Mouse (Mus musculus): ENCODE measurements around the gene Ctsd. TPM values are rescaled to one million over a fixed set of nuclear protein-coding genes. Genes with fewer than 3 reads are reported as not detected.

Gene Ctsd
- total RNA-seq, 2 experiments from 2014 or later, result 603 to 610 TPM

DNA sequence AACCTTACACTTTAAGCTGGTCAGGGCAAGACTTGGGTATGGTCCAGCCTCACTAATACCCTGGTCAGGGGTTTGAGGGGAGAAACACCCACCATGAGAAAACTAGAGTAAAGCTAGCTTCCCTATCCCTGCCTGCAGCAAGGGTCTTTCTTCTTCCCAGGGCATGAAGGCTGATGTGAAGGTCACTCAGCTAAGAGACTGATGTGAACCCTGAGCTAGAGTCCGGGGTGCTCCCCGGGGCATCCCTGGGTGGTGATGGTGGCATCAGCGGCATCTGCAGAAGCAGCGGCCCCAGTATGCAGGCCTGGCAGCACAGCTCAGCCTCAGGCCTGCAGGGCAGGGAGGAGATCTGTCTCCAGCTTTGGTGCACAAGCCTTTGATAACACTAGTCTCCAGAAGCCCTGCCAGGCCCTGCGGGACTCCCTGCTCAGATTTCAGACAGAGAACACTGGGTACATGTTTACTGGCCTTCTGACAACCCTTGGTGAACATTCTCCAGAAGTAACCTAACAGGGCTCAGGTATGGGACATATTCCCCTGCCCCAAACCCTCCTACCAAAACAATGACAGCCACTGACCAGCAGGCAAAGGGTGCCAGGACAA, 13.3 kb downstream of the Ctsd start:
- no peak for DNase-seq

DNA sequence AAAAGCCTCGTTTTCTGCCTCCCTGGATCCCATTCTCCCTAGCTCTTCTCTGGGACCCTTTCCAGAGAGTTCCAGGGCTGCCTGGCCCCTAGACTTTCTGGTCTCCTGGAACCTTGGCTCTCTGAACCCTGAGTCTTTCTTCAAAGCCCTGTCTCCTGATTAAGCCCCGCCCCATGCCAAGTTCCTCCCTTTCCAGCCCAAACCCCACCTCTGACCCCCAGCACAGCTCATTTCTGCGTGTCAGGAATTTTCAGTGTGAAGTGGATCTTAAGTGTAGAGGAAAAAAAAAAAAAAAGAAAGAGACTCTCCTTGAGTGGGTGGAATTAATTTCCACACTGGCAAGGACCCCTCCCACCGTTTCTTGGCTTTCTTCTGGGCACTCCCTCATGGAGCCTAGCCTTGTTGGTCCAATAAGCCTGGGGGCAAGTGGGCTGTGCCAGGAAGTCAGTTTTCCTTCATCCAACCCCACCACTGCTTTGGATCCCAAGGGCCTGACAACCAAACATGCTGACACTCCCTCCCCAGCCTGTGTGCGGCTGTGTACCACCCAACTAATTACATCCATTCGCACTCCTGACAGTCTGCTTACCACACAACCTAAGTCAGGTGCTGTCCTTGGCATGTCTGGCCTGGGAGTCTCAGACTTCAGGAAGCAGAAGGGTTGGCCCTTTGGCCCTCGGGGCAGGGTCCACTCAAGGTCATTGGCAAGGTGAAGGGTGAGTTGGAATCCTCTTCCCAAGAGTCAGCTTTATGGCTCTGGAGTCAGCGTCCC, 14.0 kb downstream of the Ctsd start, which contains the start of gene Ifitm10:
Gene Ifitm10 (minus strand): TSS at position 113 of the 772 bp plus-strand sequence.
- DNase-seq, result no peak

DNA sequence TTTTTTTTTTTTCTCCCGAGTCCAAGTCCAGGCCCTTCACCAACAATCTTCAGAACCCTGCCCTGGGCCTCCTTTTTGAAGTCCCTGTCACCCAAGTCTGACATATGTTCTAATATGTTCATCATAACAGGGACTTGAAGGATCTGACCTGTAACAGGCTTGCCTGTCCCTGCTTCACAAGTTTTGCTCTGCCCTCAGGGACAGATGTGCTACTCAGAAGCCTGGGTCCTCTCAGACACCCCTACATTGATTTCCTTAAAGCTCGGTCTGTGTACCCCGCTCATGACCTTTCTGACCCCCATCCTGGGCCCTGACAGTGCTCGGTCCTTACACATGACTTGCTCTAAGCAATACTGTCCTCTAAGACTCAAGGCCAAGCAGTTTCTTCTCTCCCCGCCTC, 14.8 kb downstream of the Ctsd start:
- DNase-seq, result no peak

DNA sequence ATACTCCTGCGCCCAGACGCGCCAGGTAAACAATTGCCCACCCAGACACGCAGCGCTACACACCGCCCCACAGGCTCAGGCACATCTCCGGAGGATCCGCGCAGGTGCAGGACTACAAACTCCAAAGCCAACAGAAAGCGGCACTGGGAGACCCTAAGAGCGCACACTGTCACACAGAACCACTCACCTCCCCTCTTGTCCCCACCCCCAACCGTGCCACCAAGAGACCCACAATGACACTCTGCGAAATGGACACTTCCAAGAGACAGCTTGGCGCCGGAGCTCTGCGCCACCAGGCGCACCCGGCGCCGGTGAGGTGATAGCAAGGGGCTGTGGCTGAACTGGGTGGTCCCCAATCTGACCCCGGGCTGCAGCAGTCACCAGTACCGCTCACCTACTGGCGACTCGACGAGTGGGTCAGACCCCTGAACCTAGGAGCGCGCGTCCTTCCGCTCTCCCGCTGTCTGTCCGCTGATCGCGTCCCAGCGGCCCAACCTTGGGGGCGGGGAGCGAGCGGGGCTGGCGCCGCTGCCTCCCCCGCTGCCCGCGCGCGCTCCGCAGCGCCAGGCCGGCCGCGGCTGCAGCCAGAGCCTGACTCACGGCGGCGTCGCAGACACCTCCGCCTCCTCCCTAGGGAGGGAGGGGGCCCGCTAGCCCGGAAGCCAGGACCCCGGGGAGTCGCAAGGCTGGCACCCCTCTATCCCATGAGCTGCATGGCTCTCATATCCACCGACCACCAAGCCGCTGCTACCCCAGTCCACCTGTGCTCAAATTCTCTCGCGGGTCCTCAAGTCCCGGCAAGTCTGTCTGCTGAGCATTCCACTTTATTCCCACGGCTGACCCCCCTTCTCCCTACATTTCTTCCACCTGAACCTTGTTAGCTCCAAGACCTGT, 15.8 kb downstream of the Ctsd start:
- peak; percentile 68 for DNase-seq

DNA sequence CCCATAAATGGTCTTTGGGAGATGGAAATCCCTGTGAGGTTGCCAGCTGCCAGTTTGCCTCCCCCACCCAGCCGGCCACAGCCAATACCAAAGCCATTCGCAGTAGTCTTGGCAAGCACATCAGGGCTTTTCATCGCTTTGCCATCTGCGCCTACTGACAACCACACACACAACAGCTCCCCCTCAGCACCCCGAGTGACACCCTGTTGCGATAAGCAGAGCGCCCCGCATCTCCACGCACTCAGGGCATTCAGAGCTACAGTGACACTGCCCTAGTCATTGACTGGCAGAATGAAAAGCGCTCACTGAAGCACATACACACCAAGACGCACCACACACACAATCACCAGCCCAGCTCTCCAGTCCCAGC, 16.5 kb downstream of the Ctsd start:
- no peak for DNase-seq

DNA sequence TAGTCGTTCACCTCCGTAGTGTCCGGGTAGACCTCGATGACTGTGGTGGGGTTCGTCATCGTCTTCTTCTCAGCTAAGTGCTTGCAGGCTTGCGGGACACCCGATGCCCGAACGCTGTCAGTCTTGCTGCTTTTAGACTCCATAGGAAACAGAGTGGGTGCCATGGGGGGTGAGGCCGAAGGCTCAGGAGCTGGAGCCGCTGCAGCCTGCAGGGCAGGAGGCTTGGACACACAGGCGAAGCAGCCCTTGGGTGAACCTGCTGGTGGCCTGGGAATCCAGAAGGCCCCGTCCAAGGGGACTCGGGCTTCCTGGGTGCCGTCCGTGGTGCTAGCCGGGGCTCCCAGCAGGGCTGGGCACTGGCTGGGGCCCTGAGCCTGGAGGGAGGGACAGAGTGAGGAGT, 16.9 kb downstream of the Ctsd start:
- no peak for DNase-seq

DNA sequence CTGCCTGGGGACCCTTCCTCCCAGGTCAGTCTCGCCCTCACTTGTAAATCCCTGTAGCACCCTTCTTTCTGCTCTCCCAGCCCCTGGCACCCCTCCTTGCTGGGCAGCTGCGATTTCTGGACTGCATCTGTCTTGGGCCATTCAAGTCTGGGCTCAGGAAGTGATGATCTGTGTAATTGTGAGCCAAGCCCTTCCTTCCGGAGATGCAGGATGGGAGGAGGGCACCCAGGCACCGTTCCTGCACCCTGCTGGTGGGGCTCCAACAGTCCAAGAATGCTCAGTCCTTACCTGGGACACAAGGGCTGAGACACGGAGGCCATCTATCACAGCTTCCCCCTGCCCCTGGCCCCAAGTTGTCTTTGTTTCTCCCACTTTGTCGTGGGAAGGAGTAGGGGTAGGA, 18.0 kb downstream of the Ctsd start:
- DNase-seq, result no peak

DNA sequence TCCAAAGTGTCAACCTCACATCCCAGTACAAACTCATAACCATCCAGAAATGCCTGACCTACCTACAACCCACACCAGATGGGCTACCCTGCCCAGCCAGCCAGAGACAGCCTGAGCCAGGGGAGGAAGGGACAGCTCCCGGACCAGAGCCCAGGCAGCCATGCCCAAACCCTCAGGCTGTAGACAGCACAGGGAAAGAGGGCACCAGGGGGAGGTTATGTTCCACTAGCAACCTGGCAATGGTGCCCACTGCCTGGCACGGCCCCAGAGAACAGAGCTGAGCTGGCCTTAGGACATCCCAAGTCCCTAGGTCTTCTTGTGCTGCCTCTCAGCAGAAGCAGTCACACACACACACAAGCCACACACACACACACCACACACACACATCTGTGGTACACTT, 19.0 kb downstream of the Ctsd start:
- no peak for DNase-seq

DNA sequence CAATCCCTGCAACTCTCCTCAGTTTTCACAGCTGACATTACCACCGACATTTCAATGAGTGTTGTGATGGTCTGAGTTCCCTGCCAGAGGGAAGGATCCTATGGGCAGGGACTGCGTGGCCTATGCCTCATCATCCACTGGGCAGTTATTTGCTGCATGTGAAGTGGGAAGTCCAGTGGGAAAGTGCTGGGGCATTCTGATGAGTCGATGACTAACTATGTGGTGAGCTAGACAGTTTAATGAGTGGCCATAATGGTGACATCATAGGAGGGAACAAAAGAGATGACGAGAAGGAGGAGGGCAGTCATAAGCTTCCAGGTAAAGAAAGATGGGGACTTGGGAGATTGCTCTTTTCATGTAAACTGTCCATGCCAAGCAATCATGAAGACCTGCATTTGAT, 24.7 kb downstream of the Ctsd start:
- DNase-seq, result no peak

DNA sequence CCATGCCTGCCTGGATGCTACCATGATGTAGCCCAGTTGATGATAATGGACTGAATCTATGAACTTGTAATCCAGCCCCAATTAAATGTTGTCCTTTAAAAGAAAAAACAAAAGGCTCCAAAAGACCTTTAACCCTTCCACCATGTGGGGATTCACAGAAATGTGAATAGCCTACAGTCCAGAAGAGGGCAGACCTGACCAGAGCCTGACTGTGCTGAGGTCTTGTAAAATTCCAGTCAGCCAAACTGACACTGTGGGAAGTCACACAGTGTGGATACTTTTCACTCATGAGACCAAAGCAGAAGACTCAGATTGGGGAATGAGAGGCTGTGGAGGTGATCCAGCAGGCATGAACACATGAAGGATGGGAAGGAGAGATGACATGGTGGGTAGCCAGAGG, 27.1 kb downstream of the Ctsd start:
- no peak for DNase-seq

DNA sequence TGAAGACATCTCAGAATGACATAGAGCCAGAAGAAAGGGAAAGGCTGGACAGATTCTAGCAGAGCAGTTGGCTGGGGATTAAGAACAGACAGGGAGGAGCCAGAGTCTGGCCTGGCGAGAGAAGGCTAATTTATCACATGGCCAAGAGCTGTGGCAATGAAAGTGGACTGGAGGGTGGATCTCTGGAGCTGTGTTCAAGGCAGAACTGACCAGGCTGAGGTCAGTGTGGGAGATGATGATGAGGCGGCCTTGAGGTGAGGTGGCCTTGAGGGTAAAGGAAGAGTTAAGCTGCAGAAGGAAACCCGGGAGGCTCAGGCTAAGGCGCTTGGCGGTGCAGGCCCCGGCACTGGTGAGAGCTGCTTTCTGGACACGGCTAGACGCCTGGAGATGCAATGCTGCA, 28.7 kb downstream of the Ctsd start:
- peak; percentile 18 for DNase-seq

DNA sequence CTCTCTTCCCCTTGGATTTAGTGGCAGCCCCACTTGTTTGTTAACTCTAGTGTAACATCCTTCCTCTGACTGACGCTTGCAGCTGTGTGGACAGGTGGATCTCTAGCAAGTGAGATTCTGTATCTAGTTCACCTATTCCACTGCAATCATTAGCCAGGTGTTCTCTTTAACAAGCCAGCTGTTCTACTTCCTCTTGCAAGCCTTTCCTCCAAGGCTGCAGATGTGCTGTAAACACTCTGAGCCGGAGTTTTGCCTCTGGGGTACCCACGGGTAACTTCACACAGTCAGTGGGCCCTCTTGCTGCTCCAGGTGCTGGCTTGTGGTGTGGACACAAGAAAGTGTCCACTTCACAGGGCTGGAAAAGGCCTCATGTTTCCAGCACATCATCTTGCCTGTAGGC, 30.3 kb downstream of the Ctsd start:
- no peak for DNase-seq

DNA sequence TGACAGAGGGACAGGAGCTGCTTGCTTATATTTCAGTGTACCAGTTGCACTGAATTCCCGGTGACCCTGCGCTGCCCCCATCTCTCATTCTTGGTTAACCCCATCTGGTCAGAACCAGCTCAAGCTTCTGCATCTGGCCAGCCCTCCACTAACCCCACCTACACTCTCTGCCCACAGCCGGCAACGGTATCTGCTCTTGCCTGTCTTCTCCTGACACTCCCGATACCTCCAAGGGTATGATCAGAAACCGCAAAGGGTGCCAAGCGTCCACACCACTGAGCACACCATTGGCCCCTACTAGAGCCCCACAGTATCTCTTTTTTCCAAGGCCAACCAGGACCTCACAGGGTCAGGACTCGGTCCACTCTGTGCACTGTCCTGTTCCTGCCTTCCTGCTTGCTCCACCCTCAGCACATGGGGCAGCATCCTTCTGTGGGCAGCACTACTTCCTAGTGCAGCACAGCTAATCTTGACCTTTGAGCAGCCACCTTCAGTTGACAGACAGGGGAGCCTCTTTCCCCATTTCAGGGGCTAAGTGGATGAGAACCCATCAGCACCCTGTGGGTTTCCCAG, 33.1 kb downstream of the Ctsd start:
- DNase-seq, result no peak

DNA sequence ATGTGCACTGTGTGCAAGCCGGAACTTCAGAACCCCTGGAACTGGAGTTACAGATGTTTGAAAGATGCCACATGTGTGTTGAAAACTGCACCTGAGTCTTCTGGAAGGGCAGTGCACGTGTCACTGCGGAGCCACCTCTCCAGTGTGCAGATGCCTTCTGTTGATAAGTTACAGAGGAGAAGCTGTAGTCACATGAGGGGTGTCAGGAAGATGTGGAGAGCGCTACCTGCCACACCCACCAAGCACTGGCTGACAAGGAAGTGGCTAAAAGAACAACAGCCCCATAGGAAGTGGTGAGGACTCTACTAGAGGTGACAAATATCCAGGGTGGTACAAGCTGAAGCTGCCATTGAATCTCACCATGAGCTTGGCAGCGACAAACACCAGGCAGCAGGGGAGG, 34.0 kb downstream of the Ctsd start:
- DNase-seq, result no peak

DNA sequence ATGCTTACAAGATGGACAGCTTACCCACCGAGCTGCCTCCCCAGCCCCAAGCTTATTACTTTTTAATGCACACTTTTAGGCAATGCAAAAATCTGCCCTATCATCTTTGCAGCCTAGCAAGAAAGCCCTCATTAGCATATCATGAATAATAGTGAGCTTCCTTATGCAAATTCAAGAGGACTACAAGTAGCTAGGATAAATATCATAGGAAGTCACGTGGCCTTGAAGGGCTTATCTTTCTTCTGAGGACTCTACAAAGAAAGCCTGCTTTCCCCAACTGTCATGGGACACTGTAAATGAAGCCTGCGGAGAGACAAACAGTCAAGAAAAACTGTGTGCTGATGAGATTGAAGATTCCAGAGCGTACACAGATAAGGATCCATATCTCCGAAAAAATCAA, 36.3 kb downstream of the Ctsd start:
- no peak for DNase-seq

DNA sequence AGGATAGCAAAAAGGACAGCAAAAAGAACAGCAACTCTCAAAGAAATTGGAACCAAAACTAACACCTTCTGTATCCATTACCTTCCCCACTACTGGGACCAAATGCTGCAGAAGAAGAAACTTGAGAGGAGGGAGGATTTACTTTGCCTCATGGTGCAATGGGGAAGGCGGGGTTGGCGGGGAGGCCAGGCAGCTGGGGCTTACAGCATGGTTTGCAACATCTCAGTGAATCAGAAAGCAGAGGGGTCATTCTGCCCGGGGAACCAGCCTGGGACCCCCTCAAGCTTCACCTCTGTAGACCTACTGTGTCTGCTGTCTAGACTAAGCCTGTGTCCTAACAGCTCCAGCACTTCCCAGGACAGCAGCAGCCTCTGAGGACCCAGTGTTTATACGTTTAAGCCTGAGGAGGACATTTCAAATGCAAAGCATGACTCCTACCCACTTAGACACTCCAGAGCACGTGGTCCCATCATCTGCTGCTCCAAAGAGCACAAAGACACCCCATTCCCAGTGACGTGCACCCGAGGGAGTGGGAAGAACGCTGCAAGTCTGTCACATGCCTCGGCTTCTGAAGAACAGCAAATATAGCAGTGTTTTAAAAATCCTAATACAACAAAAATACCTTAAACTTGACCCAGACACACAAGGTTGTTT, 38.4 kb downstream of the Ctsd start:
- peak; percentile 41 for DNase-seq

DNA sequence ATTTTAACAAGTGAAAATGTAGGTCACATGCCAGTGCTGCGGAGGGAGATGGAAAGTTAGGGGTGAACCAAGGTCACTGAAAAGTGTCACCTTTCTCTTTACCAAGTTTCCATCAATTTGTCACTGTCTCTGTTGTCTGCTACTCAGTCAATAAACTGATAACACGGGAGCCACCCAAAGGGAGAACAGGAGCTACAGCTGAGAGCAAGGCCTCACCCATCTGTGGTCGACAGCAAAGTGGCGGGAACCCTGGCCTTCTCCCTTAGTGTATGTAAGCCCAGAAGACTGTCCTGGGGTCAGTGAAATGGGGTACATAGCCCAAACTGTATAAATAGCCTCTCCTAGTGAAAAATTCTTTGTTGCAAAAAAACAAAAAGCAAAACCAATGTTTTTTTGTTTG, 40.3 kb downstream of the Ctsd start:
- no peak for DNase-seq

DNA sequence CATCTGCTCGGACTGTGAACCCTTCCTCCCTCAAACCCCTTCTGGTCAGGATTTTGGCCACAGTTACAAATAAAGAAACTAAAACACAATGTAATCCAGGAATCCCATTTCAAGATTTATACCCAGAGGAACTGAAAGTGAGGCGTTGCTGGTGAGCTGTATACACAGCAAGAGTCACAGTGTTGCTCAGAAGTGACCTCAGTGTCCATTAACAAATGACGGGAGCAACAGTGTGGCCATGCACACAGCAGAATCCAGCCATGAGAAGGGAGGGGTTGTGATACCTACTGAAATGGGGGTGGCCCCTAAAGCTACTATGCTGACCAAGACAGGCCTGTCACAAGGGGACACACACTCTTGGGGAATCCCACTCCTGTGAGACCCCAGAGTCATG, 45.6 kb downstream of the Ctsd start:
- no peak for DNase-seq

DNA sequence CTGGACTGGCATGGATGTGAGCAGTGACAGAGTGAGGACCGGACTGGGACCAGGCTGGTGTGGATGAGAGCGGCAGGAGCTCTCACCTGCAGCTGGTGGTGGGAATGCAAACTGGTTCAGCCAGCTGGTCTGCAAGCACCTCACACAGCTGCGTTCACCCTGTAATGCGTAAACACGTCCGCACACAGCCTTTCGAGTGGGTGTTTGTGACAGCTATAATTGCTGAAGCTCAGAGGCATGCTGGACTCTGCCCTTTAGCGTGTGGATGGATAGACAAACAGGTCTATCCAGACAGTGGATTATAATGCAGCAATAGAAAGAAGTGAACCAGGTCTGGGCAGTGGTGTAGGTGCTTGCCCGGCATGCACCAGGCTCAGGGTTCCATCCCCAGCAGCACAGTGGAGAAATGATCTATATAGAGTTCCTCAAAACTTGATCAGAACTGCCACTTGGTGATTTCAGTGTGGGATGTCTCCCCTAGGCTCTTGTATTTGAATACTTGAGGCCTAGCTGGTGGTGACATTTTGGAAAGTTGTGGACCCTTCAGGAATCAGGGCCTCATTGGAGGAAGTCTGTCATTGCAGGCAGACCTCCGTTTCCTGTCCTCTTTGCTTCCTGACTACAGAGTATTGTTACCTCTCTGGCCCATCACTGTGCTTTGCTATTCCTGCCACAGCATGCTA, 46.1 kb downstream of the Ctsd start:
- no peak for DNase-seq

DNA sequence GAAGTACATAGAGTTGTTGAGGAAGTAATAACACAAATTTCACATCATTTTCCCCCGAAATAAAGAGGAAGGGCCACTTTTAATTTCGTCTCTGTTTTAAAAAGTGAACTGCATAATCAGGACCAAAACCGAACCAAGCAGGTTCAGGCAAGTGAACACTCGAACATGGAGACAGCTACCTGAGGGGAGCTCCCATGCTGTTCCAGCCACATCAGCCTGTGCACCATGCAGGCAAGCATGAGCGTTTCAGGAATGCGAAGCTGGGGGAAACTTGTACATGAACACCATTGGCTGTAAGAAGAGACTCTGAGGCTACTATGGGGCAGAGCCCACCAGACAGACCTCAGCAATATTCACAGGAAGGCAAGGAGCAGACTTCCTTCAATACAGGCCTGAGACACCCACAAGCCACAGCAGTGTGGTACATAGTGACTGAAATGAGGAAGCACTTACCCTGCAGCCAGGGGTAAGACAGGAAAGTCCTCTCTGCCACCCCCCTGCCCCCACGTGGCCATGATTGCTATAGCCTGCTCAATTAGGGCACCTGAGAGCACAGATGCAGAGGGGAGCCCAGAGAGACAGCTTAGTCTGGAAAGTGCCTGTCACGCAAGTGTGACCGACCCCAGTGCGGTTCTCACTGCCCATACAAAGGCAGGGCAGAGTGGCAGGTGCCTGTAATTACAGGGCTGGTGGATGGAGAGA, 47.4 kb downstream of the Ctsd start:
- no peak for DNase-seq

DNA sequence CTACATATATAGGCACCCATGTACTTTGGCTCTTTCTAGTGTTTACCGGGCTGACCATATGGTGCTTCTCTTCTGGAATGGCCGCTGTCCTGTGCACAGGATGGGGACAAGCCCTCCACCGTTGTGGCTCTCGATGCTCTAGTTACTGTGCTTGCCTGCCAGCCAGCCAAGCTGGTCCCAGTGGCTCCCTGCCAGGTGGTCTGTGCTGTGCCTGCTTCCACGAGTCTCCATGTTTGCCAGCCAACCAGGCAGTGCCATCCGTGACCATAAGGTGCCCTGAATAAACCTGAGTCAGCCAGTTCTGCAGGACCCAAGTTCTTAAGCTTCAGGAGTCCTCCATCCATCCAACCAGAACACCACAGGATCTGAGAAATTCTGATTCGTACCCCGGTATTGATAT, 52.7 kb downstream of the Ctsd start:
- DNase-seq, result no peak
